Mouse (Mus musculus) spleen, adult 2 months (tissue): ENCODE results near the gene Il11ra1. TPM values are rescaled to one million over a fixed set of nuclear protein-coding genes. Genes with fewer than 3 reads are reported as not detected.
"Not testable (repeated sequence)": the region's sequence is repeated elsewhere in the genome, so short reads cannot be mapped to it uniquely, and the experiment has no call there.

Experiments
- DNase-seq, 2 experiments: peaks; one replicate each; pipeline versions ENCODE4 v3.0.0 to v3.0.0-alpha.2; 2012 to 2021; ENCODE audit warnings: low spot score in 2 of 2, low read depth in 1 of 2
- H3K27ac ChIP-seq: fragments of 200-500 bp; 2 replicates; pipeline ENCODE4 v1.5.1; 2012; ENCODE audit warnings: low read length, inconsistent platforms; ENCODE audit not compliant: insufficient read depth
- H3K27me3 ChIP-seq: fragments of 200-500 bp; 2 replicates; pipeline ENCODE4 v1.6.1; 2012; ENCODE audit warnings: mild to moderate bottlenecking, moderate library complexity, low read length, inconsistent platforms; ENCODE audit not compliant: control insufficient read depth, insufficient read depth
- H3K36me3 ChIP-seq: fragments of 200-500 bp; 2 replicates; pipeline ENCODE4 v1.6.1; 2012; ENCODE audit warnings: mild to moderate bottlenecking, low read length, inconsistent platforms; ENCODE audit not compliant: control insufficient read depth, insufficient read depth
- H3K4me1 ChIP-seq: fragments of 200-500 bp; 2 replicates; pipeline ENCODE4 v1.6.1; 2011; ENCODE audit warnings: inconsistent platforms; ENCODE audit not compliant: control insufficient read depth, insufficient read depth, insufficient read length
- H3K4me3 ChIP-seq: fragments of 200-500 bp; 2 replicates; pipeline ENCODE4 v1.5.1; 2011; ENCODE audit warnings: mild to moderate bottlenecking, inconsistent platforms; ENCODE audit not compliant: insufficient read depth, insufficient read length; ENCODE audit errors: extremely low read depth
- CTCF ChIP-seq: fragments of 200-500 bp; IDR thresholded peaks from 2 replicates; pipeline ENCODE4 v1.5.1; 2011; ENCODE audit warnings: mild to moderate bottlenecking, inconsistent platforms; ENCODE audit not compliant: insufficient read depth, insufficient read length, insufficient replicate concordance; ENCODE audit errors: extremely low read depth
- POLR2A ChIP-seq: fragments of 200-500 bp; IDR thresholded peaks from 2 replicates; pipeline ENCODE4 v1.6.1; 2011; ENCODE audit warnings: low read depth, low read length, inconsistent platforms
- WGBS: fragments of 180-500 bp; shearing (Covaris S2); methylation state at CpG from one replicate; pipeline ENCODE4 v1.1.7; 2018; 5-methylcytosine and 5-hydroxymethylcytosine counted together
- polyA plus RNA-seq: library from polyadenylated mRNA; depleted of rRNA; stranded (reverse); fragments of >200 nt; gene quantifications from 2 replicates; pipeline ENCODE4 v1.2.3, GENCODE M21; 2012; rRNA removed

The Il11ra1 gene
- polyA plus RNA-seq = 45.0 and 52.1 TPM in 2 replicates

GRCm38 (mm10) chr4:41699783-41700182, at the start of gene Il11ra1:
TSS of gene Il11ra1 (plus strand) at chr4:41699989.
- not testable (repeated sequence) for H3K4me1 ChIP-seq, H3K27me3 ChIP-seq, H3K27ac ChIP-seq, DNase-seq, H3K4me3 ChIP-seq, H3K36me3 ChIP-seq
- WGBS = 89% methylated on average over 10 of the region's 10 CpGs

- peak in 1 of 2 experiments; percentile 36 for DNase-seq
- 54% methylated on average over 6 of the region's 6 CpGs for WGBS
- Histone ChIP-seq H3K27me3 (no peaks in the 10 kb centered on the region), H3K4me3 (no peak overlapping the region), H3K27ac (no peak overlapping the region), H3K4me1 (no peaks in the 10 kb centered on the region), H3K36me3 (no peaks in the 10 kb centered on the region)
- TF ChIP-seq CTCF (peak; percentile 53; the same call in 1 of the 2 replicates), POLR2A (no peak)
These were observed 46.5 kb upstream of the Il11ra1 start for GRCm38 (mm10) chr4:41653296-41653695.

DNA sequence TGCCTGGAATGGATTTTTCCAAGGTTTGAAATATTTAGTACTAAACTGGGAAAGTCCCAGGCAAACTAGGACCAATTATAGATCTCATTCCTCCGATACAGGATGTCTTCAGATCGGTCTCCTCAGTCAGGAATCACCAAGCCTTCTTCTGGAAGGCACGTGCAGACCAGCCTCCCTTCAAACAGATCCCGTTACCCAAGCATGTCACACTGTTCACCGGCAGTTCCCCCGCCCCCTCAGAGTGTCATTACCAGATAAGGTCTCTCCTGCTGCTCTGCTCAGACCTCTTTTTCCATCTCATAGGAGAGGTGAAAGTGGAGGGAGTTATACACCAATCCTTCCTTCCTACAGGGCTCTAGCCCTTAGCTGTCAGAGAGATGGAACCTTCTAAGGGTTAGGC, 46.1 kb upstream of the Il11ra1 start:
- Histone ChIP-seq H3K36me3 (no peaks in the 10 kb centered on the region), H3K27ac (no peak overlapping the region), H3K4me1 (no peaks in the 10 kb centered on the region), H3K27me3 (no peaks in the 10 kb centered on the region), H3K4me3 (no peak overlapping the region)
- TF ChIP-seq POLR2A = no peak
- TF ChIP-seq CTCF = no peak
- WGBS = 75% methylated on average over 6 of the region's 6 CpGs
- DNase-seq = no peak

DNA sequence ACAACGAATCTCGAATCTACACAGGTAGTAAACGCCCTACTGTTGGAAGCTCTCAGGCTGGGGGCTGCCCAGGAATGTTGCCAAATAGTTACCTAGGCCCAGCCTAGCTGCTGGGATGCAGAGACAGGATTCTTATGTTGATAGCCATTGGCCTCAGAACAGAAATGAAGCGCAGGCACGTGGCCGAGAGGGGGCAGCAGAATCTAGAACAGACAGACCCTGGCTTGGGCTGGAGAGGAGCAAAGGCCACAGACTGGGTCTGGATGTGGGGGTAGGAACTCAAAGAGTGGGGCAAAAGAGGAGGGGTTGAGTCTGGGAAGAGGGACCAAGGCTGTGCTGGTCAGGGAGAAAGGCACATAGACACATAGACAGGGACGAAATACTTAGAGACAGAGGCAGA, 45.6 kb upstream of the Il11ra1 start:
- DNase-seq = no peak
- Histone ChIP-seq H3K4me1 (no peaks in the 10 kb centered on the region), H3K27ac (no peak overlapping the region), H3K4me3 (no peak overlapping the region), H3K36me3 (no peaks in the 10 kb centered on the region), H3K27me3 (no peaks in the 10 kb centered on the region)
- no peak for TF ChIP-seq CTCF
- TF ChIP-seq POLR2A = no peak
- 44% methylated on average over 7 of the region's 7 CpGs for WGBS

GRCm38 (mm10) chr4:41655525-41655924, 44.3 kb upstream of the Il11ra1 start:
- WGBS = 93% methylated on average over 2 of the region's 2 CpGs
- Histone ChIP-seq H3K27me3 (no peaks in the 10 kb centered on the region), H3K4me1 (no peaks in the 10 kb centered on the region), H3K36me3 (no peaks in the 10 kb centered on the region), H3K4me3 (no peak overlapping the region), H3K27ac (no peak overlapping the region)
- DNase-seq = no peak
- no peak for TF ChIP-seq POLR2A
- TF ChIP-seq CTCF = no peak

GRCm38 (mm10) chr4:41658566-41659384, 41.0 kb upstream of the Il11ra1 start:
- DNase-seq = no peak
- Histone ChIP-seq H3K27me3 (no peaks in the 10 kb centered on the region), H3K4me3 (no peak overlapping the region), H3K36me3 (no peaks in the 10 kb centered on the region), H3K4me1 (no peaks in the 10 kb centered on the region), H3K27ac (no peak overlapping the region)
- TF ChIP-seq POLR2A (no peak), CTCF (no peak)
- 37% methylated on average over 21 of the region's 25 CpGs for WGBS

- 81% methylated on average over 13 of the region's 13 CpGs for WGBS
- no peaks in the 10 kb centered on the region for H3K36me3 ChIP-seq
- H3K27ac ChIP-seq = no peak overlapping the region
- no peak overlapping the region for H3K4me3 ChIP-seq
- H3K27me3 ChIP-seq = no peaks in the 10 kb centered on the region
- TF ChIP-seq CTCF (no peak), POLR2A (no peak)
- no peak for DNase-seq
- H3K4me1 ChIP-seq = no peaks in the 10 kb centered on the region
These were observed 40.2 kb upstream of the Il11ra1 start for GRCm38 (mm10) chr4:41659556-41659955.
